Mouse (Mus musculus) T-cell, adult 2 months (primary cell): ENCODE results near the gene Ntn4.

Experiments
- DNase-seq: peaks from one replicate; pipeline ENCODE4 v3.0.0; 2022; ENCODE audit warnings: low spot score

The Ntn4 gene

DNA sequence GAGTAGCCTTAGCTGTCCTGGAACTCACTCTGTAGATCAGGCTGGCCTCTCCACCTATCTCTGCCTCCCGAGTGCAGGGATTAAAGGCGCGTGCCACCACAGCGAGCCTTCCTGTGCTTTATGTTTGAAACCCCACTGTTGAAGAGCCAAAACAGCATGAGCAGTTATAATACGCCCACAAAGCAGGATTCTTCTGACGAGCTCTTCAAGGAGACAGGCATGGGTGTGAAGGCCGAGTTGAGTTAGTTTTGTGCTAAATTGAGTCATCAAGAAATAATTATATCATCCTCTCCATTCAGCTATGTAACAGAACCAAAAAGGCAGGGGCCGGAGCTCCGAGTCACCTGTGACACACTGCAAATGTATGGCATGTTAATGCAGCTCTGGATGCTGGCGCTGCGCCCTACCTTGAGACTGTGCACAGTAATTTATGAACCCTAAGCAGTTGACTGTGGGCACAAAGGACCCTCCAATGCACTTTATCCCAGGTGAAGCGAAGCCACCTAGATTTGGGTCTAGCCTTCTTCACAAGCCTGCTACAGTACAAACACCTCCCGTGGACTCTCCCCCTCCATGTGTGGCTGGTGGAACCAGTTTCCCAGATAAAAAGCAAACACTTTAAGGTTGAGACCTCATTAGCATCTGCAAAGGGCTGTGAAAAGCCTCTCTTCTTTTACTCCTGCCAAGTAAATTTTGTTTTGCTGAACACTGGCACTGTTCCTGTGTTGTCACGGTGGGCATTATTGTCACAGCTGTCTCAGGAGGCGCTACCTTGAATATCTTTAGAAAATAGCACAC lies 142.9 kb downstream of the Ntn4 start:
- DNase-seq = no peak
